Mouse (Mus musculus): ENCODE results near the gene Casp7. TPM values are rescaled to one million over a fixed set of nuclear protein-coding genes. Genes with fewer than 3 reads are reported as not detected.

Gene Casp7
- total and polyA plus RNA-seq, 2 experiments from 2014 or later, result 25.2 to 34.5 TPM

GRCm38 (mm10) chr19:56358890-56359289, 38.0 kb upstream of the Casp7 start:
- ATAC-seq (ENCODE audit: low FRiP score) (no peak), DNase-seq (ENCODE audit: low spot score) (no peak)
- H3K4me1 ChIP-seq (ENCODE audit: insufficient read depth, low read length), result peaks cover 3% of the 10 kb centered on the region; the same call in 1 of the 2 replicates
- H3K9me3 ChIP-seq (ENCODE audit: low read length), result no peaks in the 10 kb centered on the region
- H3K27ac ChIP-seq (ENCODE audit: low read depth, low read length), result no peak overlapping the region
- no peak for TF ChIP-seq CTCF (IDR thresholded peaks at IDR 0.05)
- no peak overlapping the region for H3K4me2 ChIP-seq (ENCODE audit: low read depth, low read length, poor library complexity, severe bottlenecking)
- no peaks in the 10 kb centered on the region for H3K27me3 ChIP-seq (ENCODE audit: insufficient read depth, low read length)
- no peak overlapping the region for H3K4me3 ChIP-seq (ENCODE audit: low read depth, low read length)
- H3K36me3 ChIP-seq (ENCODE audit: insufficient read depth, low read length), result no peaks in the 10 kb centered on the region
- WGBS, result 66% methylated on average over 2 of the region's 2 CpGs
- no peak overlapping the region for H3K9ac ChIP-seq (replicated peaks; ENCODE audit: low read length, poor library complexity, severe bottlenecking)

- DNase-seq (ENCODE audit: low spot score) (no peak), ATAC-seq (ENCODE audit: low FRiP score) (no peak)
- H3K4me1 ChIP-seq (ENCODE audit: insufficient read depth, low read length), result no peaks in the 10 kb centered on the region
- WGBS, result 57% methylated on average over 15 of the region's 15 CpGs
- H3K27ac ChIP-seq (ENCODE audit: low read depth, low read length), result no peak overlapping the region
- H3K9ac ChIP-seq (replicated peaks; ENCODE audit: low read length, poor library complexity, severe bottlenecking), result no peak overlapping the region
- H3K36me3 ChIP-seq (ENCODE audit: insufficient read depth, low read length), result no peaks in the 10 kb centered on the region
- no peak overlapping the region for H3K4me2 ChIP-seq (ENCODE audit: low read depth, low read length, poor library complexity, severe bottlenecking)
- no peaks in the 10 kb centered on the region for H3K27me3 ChIP-seq (ENCODE audit: insufficient read depth, low read length)
- H3K4me3 ChIP-seq (ENCODE audit: low read depth, low read length), result no peak overlapping the region
- H3K9me3 ChIP-seq (ENCODE audit: low read length), result no peaks in the 10 kb centered on the region
- TF ChIP-seq CTCF (IDR thresholded peaks at IDR 0.05), result peak; percentile 39
These were observed 33.0 kb upstream of the Casp7 start for GRCm38 (mm10) chr19:56363721-56364460.

- no peak for DNase-seq (ENCODE audit: low spot score)
- Histone ChIP-seq H3K9ac (replicated peaks; ENCODE audit: low read length, poor library complexity, severe bottlenecking) (no peak overlapping the region), H3K4me2 (ENCODE audit: low read depth, low read length, poor library complexity, severe bottlenecking) (no peak overlapping the region), H3K27me3 (ENCODE audit: insufficient read depth, low read length) (no peaks in the 10 kb centered on the region), H3K27ac (ENCODE audit: low read depth, low read length) (no peak overlapping the region), H3K4me1 (ENCODE audit: insufficient read depth, low read length) (no peaks in the 10 kb centered on the region; the same call in 1 of the 2 replicates), H3K4me3 (ENCODE audit: low read depth, low read length) (no peak overlapping the region), H3K36me3 (ENCODE audit: insufficient read depth, low read length) (no peaks in the 10 kb centered on the region), H3K9me3 (ENCODE audit: low read length) (no peaks in the 10 kb centered on the region)
- TF ChIP-seq CTCF (IDR thresholded peaks at IDR 0.05), result no peak
- WGBS, result 86% methylated on average over 8 of the region's 8 CpGs
- ATAC-seq (ENCODE audit: low FRiP score), result no peak
These were observed 32.4 kb upstream of the Casp7 start for GRCm38 (mm10) chr19:56364563-56364962.

GRCm38 (mm10) chr19:56366168-56366567, 30.8 kb upstream of the Casp7 start:
- H3K4me3 ChIP-seq (ENCODE audit: low read depth, low read length), result no peak overlapping the region
- no peak overlapping the region for H3K27ac ChIP-seq (ENCODE audit: low read depth, low read length)
- DNase-seq (ENCODE audit: low spot score) (no peak), ATAC-seq (ENCODE audit: low FRiP score) (no peak)
- no peaks in the 10 kb centered on the region for H3K36me3 ChIP-seq (ENCODE audit: insufficient read depth, low read length)
- no peak for TF ChIP-seq CTCF (IDR thresholded peaks at IDR 0.05)
- H3K4me1 ChIP-seq (ENCODE audit: insufficient read depth, low read length), result no peaks in the 10 kb centered on the region; the same call in 1 of the 2 replicates
- H3K4me2 ChIP-seq (ENCODE audit: low read depth, low read length, poor library complexity, severe bottlenecking), result no peak overlapping the region
- WGBS, result 74% methylated on average over 11 of the region's 11 CpGs
- no peaks in the 10 kb centered on the region for H3K9me3 ChIP-seq (ENCODE audit: low read length)
- H3K9ac ChIP-seq (replicated peaks; ENCODE audit: low read length, poor library complexity, severe bottlenecking), result no peak overlapping the region
- no peaks in the 10 kb centered on the region for H3K27me3 ChIP-seq (ENCODE audit: insufficient read depth, low read length)

GRCm38 (mm10) chr19:56366625-56367024, 30.3 kb upstream of the Casp7 start:
- H3K4me3 ChIP-seq (ENCODE audit: low read depth, low read length), result no peak overlapping the region
- H3K27ac ChIP-seq (ENCODE audit: low read depth, low read length), result no peak overlapping the region
- TF ChIP-seq CTCF (IDR thresholded peaks at IDR 0.05), result no peak
- ATAC-seq (ENCODE audit: low FRiP score) (no peak), DNase-seq (ENCODE audit: low spot score) (no peak)
- H3K36me3 ChIP-seq (ENCODE audit: insufficient read depth, low read length), result no peaks in the 10 kb centered on the region
- H3K4me2 ChIP-seq (ENCODE audit: low read depth, low read length, poor library complexity, severe bottlenecking), result no peak overlapping the region
- H3K9ac ChIP-seq (replicated peaks; ENCODE audit: low read length, poor library complexity, severe bottlenecking), result no peak overlapping the region
- WGBS, result 68% methylated on average over 9 of the region's 9 CpGs
- no peaks in the 10 kb centered on the region; the same call in 1 of the 2 replicates for H3K4me1 ChIP-seq (ENCODE audit: insufficient read depth, low read length)
- H3K27me3 ChIP-seq (ENCODE audit: insufficient read depth, low read length), result no peaks in the 10 kb centered on the region
- no peaks in the 10 kb centered on the region for H3K9me3 ChIP-seq (ENCODE audit: low read length)

- Histone ChIP-seq H3K9me3 (ENCODE audit: low read length) (no peaks in the 10 kb centered on the region), H3K9ac (replicated peaks; ENCODE audit: low read length, poor library complexity, severe bottlenecking) (no peak overlapping the region), H3K4me2 (ENCODE audit: low read depth, low read length, poor library complexity, severe bottlenecking) (no peak overlapping the region), H3K4me3 (ENCODE audit: low read depth, low read length) (no peak overlapping the region), H3K36me3 (ENCODE audit: insufficient read depth, low read length) (no peaks in the 10 kb centered on the region), H3K4me1 (ENCODE audit: insufficient read depth, low read length) (no peaks in the 10 kb centered on the region; the same call in 1 of the 2 replicates), H3K27ac (ENCODE audit: low read depth, low read length) (no peak overlapping the region), H3K27me3 (ENCODE audit: insufficient read depth, low read length) (no peaks in the 10 kb centered on the region)
- TF ChIP-seq CTCF (IDR thresholded peaks at IDR 0.05), result no peak
- 90% methylated on average over 7 of the region's 7 CpGs for whole genome bisulfite sequencing
- DNase-seq (ENCODE audit: low spot score), result no peak
- no peak for ATAC-seq (ENCODE audit: low FRiP score)
These were observed 29.2 kb upstream of the Casp7 start for GRCm38 (mm10) chr19:56367778-56368177.

Data from midbrain, postnatal 0 days (tissue).